Mouse (Mus musculus) heart, postnatal 10 days (tissue): ENCODE results near the gene Cntn5. TPM values are rescaled to one million over a fixed set of nuclear protein-coding genes. Genes with fewer than 3 reads are reported as not detected.

ENCODE experiments used
- DNase-seq, 2 experiments: peaks; one replicate each; pipeline ENCODE4 v3.0.0; 2021
- intact Hi-C: fragments of 180-260 bp; cut with DNase I; formaldehyde crosslinking; loops from one replicate; pipeline ENCODE4 v1.15.1; 2025
- total RNA-seq, 2 experiments: library from RNA; stranded (reverse); gene quantifications; 2 replicates each; pipeline ENCODE4 v1.2.3; 2021

Gene Cntn5
- total RNA-seq: under 1 TPM; 0.10 to 0.12 TPM

- intact Hi-C loops: loop anchor here (5.0 kb wide), 1 partner anchor 1527 kb away; no protein-coding TSS in a partner anchor
Measured at GRCm38 (mm10) chr9:10904616-10905363, at the start of gene Cntn5. Cntn5 (minus strand) TSS chr9:10904775.

GRCm38 (mm10) chr9:10950470-10950869 is 45.9 kb upstream of the Cntn5 start:
- DNase-seq: no peak
- intact Hi-C loops: no loop called here

More at GRCm38 (mm10) chr9:10904616-10905363, at the start of gene Cntn5:
- no peak for DNase-seq

GRCm38 (mm10) chr9:10909573-10909972 is 5.0 kb upstream of the Cntn5 start:
- DNase-seq: peak; percentile 34 to 70
- intact Hi-C loops: loop anchor here (5.0 kb wide), 1 partner anchor 1532 kb away; no protein-coding TSS in a partner anchor

GRCm38 (mm10) chr9:10905696-10906095 is 1.1 kb upstream of the Cntn5 start:
- DNase-seq: no peak
- intact Hi-C loops: loop anchor here (5.0 kb wide), 1 partner anchor 1528 kb away; no protein-coding TSS in a partner anchor

DNA sequence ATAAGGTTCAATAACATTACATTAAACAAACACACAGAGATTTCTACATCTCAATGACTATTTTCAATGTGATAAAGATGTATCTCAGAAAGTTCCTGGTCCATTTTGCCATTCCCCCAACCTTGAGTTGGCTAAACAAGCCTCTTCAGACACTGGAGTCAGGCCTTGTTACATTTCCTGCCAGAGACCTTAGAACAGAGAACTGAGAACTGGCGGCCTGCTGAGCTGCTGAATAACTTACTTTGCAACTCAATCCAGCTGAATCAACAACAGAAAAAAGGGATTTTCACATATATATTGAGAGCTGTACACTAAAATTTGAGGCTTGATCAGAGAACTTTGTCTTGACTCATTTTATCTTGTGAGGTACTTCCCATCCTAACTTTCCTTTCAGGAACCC is 24.8 kb downstream of the Cntn5 start:
- intact Hi-C loops: no loop called here
- DNase-seq: no peak

- intact Hi-C loops: no loop called here
- DNase-seq: no peak
Measured at GRCm38 (mm10) chr9:10873881-10874280, 30.7 kb downstream of the Cntn5 start.

GRCm38 (mm10) chr9:10856204-10856892 is 48.2 kb downstream of the Cntn5 start:
- no peak for DNase-seq
- intact Hi-C loops: no loop called here

GRCm38 (mm10) chr9:10816711-10817110 is 87.9 kb downstream of the Cntn5 start:
- intact Hi-C loops: no loop called here

GRCm38 (mm10) chr9:10797158-10797557 is 107.4 kb downstream of the Cntn5 start:
- DNase-seq: no peak
- intact Hi-C loops: no loop called here

More at GRCm38 (mm10) chr9:10816711-10817110, 87.9 kb downstream of the Cntn5 start:
- no peak for DNase-seq

- intact Hi-C loops: no loop called here
- no peak for DNase-seq
Measured at GRCm38 (mm10) chr9:10795102-10795501, 109.5 kb downstream of the Cntn5 start.

DNA sequence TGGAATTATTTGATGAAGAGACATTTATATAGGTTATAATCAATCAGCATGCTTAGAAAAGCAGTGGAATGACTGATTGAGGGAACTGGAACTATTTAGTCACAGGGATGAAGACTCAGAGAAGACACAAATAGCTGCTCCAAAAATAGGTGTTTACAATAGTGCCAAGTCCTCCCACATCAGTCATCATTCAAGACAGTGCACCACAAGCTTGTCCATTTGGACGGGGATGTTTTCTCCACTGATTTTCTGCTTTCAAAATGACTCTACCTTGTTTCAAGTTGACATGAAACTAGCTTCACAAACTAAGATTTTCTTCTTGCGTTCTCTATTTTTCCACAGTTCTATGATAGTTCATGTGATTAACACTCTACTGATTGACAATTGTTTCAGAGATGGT is 172.7 kb downstream of the Cntn5 start:
- intact Hi-C loops: no loop called here

DNA sequence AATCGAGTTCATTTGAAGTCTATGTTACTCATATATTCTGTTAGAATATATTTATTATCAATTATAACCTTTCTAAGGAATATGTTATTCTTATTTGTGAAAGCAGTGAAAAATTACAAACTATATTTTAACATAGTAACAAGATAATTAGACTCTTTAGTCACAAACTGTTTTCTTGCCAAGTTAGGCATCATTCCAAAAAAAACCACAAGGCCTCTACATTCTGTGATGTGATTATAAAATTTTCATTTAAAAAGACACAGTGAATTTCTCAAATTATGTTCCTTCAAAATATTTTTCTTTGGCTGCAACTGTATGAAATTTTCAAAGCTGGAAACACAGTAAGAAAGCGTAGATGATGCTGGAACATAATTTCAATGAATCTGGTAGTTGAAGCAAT is 180.4 kb downstream of the Cntn5 start:
- intact Hi-C loops: no loop called here
- no peak for DNase-seq

More for the DNA sequence above, 172.7 kb downstream of the Cntn5 start:
- DNase-seq: no peak

- intact Hi-C loops: no loop called here
Measured at GRCm38 (mm10) chr9:10722121-10722520, 182.5 kb downstream of the Cntn5 start.

GRCm38 (mm10) chr9:10718986-10719385 is 185.6 kb downstream of the Cntn5 start:
- intact Hi-C loops: no loop called here
- DNase-seq: peak; percentile 3 to 4

More at GRCm38 (mm10) chr9:10722121-10722520, 182.5 kb downstream of the Cntn5 start:
- no peak for DNase-seq

DNA sequence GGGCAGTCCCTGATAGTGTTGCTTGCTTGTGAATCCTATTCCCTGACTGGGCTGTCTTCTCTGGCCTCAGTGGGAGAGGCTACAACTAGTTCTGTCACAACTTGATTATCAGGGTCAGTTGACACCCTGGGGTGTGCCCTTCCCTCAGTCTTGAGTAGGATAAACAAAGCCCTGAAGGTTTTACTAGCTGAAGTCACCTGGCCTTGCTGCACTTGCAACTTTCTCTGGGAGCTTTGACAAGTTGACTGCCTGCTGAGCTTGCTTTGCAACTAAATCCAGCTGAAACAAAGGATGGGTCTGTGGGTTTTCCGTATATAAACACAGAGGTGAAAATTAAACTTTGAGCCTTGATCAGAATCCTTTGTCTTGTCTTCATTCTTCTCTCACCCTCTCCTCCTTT is 190.9 kb downstream of the Cntn5 start:
- no peak for DNase-seq
- intact Hi-C loops: no loop called here

- DNase-seq: no peak
- intact Hi-C loops: no loop called here
Measured at GRCm38 (mm10) chr9:10681646-10682045, 222.9 kb downstream of the Cntn5 start.

DNA sequence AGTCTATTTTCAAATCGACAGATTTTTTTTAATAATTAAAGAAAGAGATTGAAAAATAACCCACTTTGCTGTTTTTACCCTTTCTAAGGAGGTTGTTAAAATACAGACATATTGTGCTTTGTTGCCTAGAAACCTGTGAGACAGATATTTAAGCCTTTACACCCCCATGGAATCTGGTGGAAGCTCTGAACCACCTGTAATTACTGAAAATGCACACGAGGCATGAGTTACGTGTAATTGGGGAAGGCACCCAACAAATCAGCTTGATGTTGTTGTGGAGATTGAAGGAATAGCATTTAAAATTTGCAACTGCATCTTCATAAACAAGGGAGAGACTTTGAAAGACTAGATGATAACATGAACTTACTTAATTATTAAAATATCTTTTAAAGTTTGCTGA is 223.4 kb downstream of the Cntn5 start:
- DNase-seq: no peak
- intact Hi-C loops: no loop called here

DNA sequence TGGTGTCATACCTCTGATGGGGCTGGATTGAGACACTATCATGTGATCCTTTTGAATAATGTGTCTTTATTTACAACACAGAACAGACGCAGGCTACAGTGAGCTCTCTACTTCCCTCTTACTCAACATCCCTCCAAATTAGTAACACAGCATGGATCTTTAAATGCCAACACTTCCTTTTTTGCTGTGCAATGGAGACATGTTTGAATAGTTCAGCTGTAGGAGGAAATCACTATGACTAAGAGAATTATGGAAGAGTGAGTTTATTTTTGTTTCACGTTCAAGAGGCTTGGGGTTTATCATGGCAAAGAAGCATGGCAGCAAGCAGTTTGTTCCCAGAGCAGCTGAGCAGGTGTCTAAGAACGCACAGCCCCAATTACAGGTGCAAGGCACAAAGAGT is 235.9 kb downstream of the Cntn5 start:
- no peak for DNase-seq

GRCm38 (mm10) chr9:10667438-10667837 is 237.1 kb downstream of the Cntn5 start:
- intact Hi-C loops: no loop called here
- no peak for DNase-seq

More for the DNA sequence above, 235.9 kb downstream of the Cntn5 start:
- intact Hi-C loops: no loop called here

DNA sequence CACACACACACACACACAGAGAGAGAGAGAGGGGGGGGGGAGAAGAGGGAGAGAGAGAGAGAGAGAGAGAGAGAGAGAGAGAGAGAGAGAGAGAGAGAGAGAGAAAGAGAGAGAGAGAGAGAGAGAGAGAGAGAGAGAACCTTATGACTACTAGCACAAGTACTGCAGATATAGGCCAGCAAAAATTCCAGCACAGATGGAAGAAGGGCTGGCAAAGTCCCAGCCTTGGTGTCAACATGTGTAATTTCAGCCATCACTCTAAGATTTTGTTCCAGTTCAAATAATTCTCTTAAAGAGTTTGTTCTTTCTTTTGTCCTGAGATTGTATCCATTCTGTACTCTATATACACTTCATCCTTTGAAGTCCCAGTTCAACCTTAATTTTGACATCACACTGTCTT is 238.8 kb downstream of the Cntn5 start:
- no peak for DNase-seq
- intact Hi-C loops: no loop called here

DNA sequence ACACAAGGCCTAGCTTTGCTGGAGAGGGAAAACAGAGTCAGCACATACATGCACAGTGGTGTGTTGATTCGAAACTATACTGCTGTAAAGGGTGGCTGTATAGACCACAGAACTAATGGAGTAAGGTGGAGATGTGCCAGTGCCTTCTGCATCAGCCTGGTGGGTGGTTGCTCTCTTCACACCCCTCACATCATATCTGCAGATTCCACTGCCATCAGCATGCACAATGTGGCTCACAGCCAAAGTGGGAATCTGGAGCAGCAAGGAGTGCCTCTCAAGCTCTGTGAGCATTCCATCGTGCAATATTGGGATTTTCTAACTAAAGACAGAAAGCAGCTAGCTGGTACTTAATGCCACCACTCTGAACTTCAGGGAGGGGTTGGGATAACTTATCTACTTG is 241.5 kb downstream of the Cntn5 start:
- DNase-seq: peak in 1 of 2 experiments; percentile 4
- intact Hi-C loops: no loop called here

GRCm38 (mm10) chr9:10659478-10659877 is 245.1 kb downstream of the Cntn5 start:
- intact Hi-C loops: no loop called here

More at GRCm38 (mm10) chr9:10659478-10659877, 245.1 kb downstream of the Cntn5 start:
- no peak for DNase-seq
